Mouse (Mus musculus): Measurements from ENCODE around the gene Pde4b.

DNA sequence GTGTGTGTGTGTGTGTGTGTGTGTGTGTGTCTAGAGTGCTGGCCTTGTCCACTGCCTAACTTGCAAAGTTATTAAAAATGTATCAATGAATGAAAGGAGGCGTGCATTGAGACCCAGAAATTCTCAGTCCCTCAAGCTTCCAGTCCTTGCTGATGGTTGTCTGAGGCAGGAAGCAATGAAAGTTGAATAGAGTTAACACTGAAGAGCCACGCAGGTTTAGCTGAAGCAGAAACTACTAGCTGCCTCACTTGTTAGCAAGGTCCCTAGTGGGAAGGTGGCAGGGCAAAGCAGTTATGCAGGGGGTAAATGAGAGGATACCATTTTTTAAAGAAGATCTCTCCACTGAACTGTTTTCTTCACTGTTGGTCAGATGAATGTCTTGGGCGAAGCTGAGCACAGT, 485.2 kb downstream of the Pde4b start:
- TF ChIP-seq CTCF (conservative IDR thresholded peaks at IDR 0.05; ENCODE audit: low read length) = no peak
- TF ChIP-seq POU5F1 (IDR thresholded peaks at IDR 0.05; ENCODE audit: borderline replicate concordance, low read length) = no peak
